Mouse (Mus musculus): Measurements from ENCODE around the gene Olfr131.
"Not testable (repeated sequence)": the region's sequence is repeated elsewhere in the genome, so short reads cannot be mapped to it uniquely, and the experiment has no call there.

Gene Olfr131

GRCm38 (mm10) chr17:38088593-38088992, at the start of gene Olfr131:
TSS of gene Olfr131 (minus strand) at chr17:38088693.
- DNase-seq (ENCODE audit: low spot score), result no peak

- no peak for DNase-seq (ENCODE audit: low spot score)
These were observed 45.9 kb upstream of the Olfr131 start, which contains the start of gene Olfr132 for GRCm38 (mm10) chr17:38134426-38134825. TSS of gene Olfr132 (minus strand) at chr17:38134526.

- not testable (repeated sequence) for DNase-seq (ENCODE audit: low spot score)
These were observed 36.9 kb upstream of the Olfr131 start for GRCm38 (mm10) chr17:38125371-38125770.

- not testable (repeated sequence) for DNase-seq (ENCODE audit: low spot score)
These were observed 35.7 kb upstream of the Olfr131 start for GRCm38 (mm10) chr17:38124199-38124598.

- no peak for DNase-seq (ENCODE audit: low spot score)
These were observed 6.1 kb downstream of the Olfr131 start for GRCm38 (mm10) chr17:38082364-38082763.

GRCm38 (mm10) chr17:38063621-38064020, 24.9 kb downstream of the Olfr131 start, which contains the start of gene Olfr130:
TSS of gene Olfr130 (plus strand) at chr17:38063921.
- DNase-seq (ENCODE audit: low spot score), result no peak

GRCm38 (mm10) chr17:38059979-38060378, 28.5 kb downstream of the Olfr131 start, which contains the start of gene Olfr129:
TSS of gene Olfr129 (minus strand) at chr17:38060079.
- DNase-seq (ENCODE audit: low spot score), result no peak
